Mouse (Mus musculus) kidney, adult 2 months (tissue): ENCODE data around the gene Slc16a6.

Experiments
- CTCF ChIP-seq: fragments of 200-500 bp; conservative IDR thresholded peaks from 2 replicates; pipeline ENCODE4 v1.5.1; 2011; ENCODE audit warnings: low read depth, mild to moderate bottlenecking, control low read depth, low read length, moderate library complexity, mixed read lengths; ENCODE audit not compliant: insufficient read depth, insufficient read length
- POLR2A ChIP-seq: fragments of 200-500 bp; IDR thresholded peaks from one replicate; pipeline ENCODE4 v1.6.1; 2011; ENCODE audit warnings: low read depth, low read length, control low read depth

DNA sequence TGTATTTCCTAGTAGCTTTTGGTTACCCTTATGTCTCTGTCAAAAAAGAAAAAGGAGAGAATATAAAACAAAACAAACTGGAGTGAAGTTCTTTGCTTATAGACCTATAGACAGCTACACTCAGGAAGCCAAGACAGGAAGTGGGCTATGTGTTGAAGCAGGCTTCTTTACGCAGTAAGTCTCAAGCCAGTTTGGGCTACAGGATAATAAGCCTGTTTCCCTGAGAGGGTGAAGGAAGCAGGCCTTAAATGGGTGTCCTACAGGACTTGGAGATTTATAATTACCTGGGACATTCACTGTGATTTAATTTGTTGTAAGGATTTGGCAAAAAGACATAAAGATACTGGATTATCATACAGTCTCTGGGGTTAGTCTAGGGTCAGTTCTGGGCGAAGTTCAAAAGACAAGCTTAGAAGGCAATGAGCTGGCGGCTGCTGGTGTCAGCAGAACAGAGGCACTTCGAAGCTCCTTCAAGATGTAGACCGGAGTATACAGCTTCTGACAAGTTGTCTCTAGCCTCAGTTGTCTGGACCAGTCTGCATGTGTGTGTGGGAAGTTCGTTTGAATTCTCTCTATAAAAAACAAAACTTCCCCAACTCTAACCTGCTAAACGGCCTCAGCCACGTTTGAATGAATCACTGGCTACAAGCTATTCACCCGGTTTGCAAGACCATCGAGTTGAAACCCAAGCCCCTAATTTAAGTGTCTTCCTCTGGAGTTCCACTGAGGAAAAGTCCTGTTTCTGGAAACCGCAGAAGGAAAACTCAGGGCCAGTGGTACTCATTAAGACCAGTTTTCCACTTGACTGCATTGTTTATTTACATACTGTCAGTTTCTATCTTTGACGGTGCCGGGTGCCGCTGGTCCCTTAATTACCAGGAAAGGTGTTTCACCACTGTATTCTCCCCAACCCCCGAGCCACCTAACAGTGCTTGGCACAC lies 2.2 kb downstream of the Slc16a6 start:
- TF ChIP-seq CTCF (no peak), POLR2A (no peak)
